Mouse (Mus musculus) gastrocnemius, postnatal 10 days (tissue): Measurements from ENCODE around the gene Cmtm4. TPM values are rescaled to one million over a fixed set of nuclear protein-coding genes. Genes with fewer than 3 reads are reported as not detected.

Source experiments
- DNase-seq: peaks from one replicate; pipeline ENCODE4 v3.0.0; 2021; ENCODE audit warnings: mixed read lengths
- total RNA-seq, 2 experiments: library from RNA; stranded (reverse); gene quantifications; 2 replicates each; pipeline ENCODE4 v1.2.3; 2021

Cmtm4 gene
- total RNA-seq, 2 experiments from 2014 or later: 6.3 to 7.6 TPM

GRCm38 (mm10) chr8:104411468-104411867, 15.9 kb upstream of the Cmtm4 start:
- DNase-seq: no peak

- no peak for DNase-seq
Observed at GRCm38 (mm10) chr8:104410628-104411273, 15.1 kb upstream of the Cmtm4 start.

GRCm38 (mm10) chr8:104408328-104409110, 12.9 kb upstream of the Cmtm4 start:
- DNase-seq: no peak

- no peak for DNase-seq
Observed at GRCm38 (mm10) chr8:104406340-104407128, 10.9 kb upstream of the Cmtm4 start.

- DNase-seq: no peak
Observed at GRCm38 (mm10) chr8:104405430-104406187, 10.0 kb upstream of the Cmtm4 start.

GRCm38 (mm10) chr8:104403596-104403995, 8.0 kb upstream of the Cmtm4 start:
- no peak for DNase-seq

- DNase-seq: peak; percentile 25
Observed at GRCm38 (mm10) chr8:104394801-104395702, 555 bp downstream of the Cmtm4 start.

- DNase-seq: no peak
Observed at GRCm38 (mm10) chr8:104393767-104394166, 1.8 kb downstream of the Cmtm4 start.

GRCm38 (mm10) chr8:104393139-104393538, 2.5 kb downstream of the Cmtm4 start:
- no peak for DNase-seq

GRCm38 (mm10) chr8:104390245-104390644, 5.4 kb downstream of the Cmtm4 start:
- DNase-seq: no peak

- DNase-seq: no peak
Observed at GRCm38 (mm10) chr8:104387980-104388379, 7.6 kb downstream of the Cmtm4 start.

GRCm38 (mm10) chr8:104387501-104387900, 8.1 kb downstream of the Cmtm4 start:
- no peak for DNase-seq

- DNase-seq: no peak
Observed at GRCm38 (mm10) chr8:104386693-104387092, 8.9 kb downstream of the Cmtm4 start.

- no peak for DNase-seq
Observed at GRCm38 (mm10) chr8:104383977-104384376, 11.6 kb downstream of the Cmtm4 start.

- no peak for DNase-seq
Observed at GRCm38 (mm10) chr8:104383296-104383695, 12.3 kb downstream of the Cmtm4 start.

GRCm38 (mm10) chr8:104380961-104381411, 14.6 kb downstream of the Cmtm4 start:
- DNase-seq: no peak

- no peak for DNase-seq
Observed at GRCm38 (mm10) chr8:104380269-104380668, 15.3 kb downstream of the Cmtm4 start.

- no peak for DNase-seq
Observed at GRCm38 (mm10) chr8:104379301-104379836, 16.2 kb downstream of the Cmtm4 start.

- DNase-seq: no peak
Observed at GRCm38 (mm10) chr8:104376669-104377068, 18.9 kb downstream of the Cmtm4 start.

GRCm38 (mm10) chr8:104375959-104376358, 19.6 kb downstream of the Cmtm4 start:
- no peak for DNase-seq
